Mouse (Mus musculus) MEL-GATA-1-ER (cell line): ENCODE results near the gene Scyl1.

Experiments used
- DNase-seq: peaks from one replicate; pipeline ENCODE4 v3.0.0-alpha.2; 2012; ENCODE audit warnings: low read depth; ENCODE audit errors: extremely low read depth

Scyl1 gene

GRCm38 (mm10) chr19:5721233-5721632, 50.0 kb downstream of the Scyl1 start:
- DNase-seq = no peak

DNA sequence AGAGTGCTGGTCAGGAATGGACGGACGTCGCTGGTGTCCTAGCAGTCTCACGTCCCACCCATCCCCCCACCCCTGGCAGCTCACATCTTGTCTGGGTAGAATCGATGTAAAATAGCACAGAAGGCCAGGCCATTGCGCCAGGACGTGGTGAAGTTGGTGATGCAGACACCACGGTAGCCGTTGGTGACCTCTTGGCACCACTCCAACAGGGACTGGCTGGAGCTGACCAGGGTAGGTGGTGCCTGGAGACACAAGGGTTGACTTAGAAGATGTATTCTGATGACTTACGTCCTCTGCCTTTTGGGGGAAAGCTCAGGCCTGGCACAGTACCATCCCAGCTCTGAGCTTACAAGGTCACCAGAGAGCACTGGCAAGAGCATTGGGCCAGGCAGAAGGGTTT, 54.3 kb downstream of the Scyl1 start:
- no peak for DNase-seq

DNA sequence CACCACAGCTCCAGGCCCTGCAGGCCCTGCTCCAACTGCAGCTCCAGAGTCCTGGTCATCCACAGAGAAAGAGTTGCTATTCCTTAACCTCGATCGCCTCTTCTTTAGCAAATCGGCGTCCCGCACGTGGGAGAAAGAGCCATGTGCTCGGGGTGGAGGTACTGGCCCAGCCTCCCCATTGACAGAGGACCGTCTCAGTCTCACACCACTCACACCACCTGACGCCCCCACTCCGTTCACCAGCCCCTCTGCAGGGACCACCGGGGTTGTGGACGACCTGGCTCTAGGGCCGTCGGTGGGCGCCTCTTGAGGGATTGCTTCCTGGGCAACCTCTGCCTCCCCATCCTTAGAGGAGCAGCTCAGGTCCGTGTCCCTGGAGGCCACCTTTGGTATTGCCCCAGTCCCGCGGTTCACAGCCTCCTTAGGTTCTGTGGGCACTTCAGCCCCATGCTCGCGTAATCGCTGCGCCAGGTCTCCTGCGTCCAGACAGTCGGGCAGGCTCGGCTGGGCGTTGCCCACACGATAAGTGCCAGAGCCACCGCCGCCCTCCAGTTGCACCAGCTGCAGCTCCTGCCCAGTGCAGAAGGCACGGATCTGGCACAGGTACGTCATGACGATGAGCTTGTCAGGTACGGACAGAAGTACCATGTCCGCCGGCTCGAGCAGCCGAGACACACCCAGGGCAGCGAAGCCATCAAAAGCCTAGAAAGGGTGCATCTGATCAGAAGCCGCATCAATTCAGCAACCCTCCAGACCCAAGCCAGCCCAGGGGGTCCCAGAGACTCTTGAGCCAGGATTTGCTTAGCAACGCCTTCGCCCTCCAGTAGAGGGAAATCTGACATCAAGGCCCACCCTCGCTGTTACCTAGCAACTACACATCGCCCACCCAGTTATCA, 55.2 kb downstream of the Scyl1 start:
- no peak for DNase-seq

GRCm38 (mm10) chr19:5713730-5714129, 57.5 kb downstream of the Scyl1 start:
- no peak for DNase-seq

GRCm38 (mm10) chr19:5713255-5713654, 58.0 kb downstream of the Scyl1 start:
- DNase-seq = no peak

DNA sequence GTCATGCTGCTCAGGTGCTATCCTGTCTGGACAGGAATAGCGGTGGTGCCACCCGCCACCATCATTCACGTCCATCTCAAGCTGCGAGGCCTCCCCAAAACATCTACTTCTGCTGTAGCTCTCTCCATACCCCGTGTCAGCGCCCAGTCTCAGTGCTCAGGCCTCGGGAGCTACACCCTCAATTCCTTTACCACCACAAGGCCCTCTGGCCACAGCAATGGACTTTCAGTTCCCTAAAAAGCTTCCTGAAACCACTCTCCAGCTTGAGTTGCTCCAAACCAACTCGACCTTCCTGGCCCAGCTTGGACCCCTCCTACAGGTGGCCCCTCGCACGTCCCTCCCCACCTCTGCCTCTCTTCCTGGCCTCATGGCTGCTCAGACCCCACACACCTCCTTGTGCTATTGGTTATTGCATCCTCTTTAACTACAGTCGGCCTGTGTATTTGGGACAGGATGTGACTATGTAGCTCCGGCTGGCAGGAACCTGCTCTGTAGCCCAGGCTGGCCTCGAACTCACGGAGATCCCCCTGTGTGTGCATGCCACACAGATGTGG, 59.2 kb downstream of the Scyl1 start:
- DNase-seq = no peak

DNA sequence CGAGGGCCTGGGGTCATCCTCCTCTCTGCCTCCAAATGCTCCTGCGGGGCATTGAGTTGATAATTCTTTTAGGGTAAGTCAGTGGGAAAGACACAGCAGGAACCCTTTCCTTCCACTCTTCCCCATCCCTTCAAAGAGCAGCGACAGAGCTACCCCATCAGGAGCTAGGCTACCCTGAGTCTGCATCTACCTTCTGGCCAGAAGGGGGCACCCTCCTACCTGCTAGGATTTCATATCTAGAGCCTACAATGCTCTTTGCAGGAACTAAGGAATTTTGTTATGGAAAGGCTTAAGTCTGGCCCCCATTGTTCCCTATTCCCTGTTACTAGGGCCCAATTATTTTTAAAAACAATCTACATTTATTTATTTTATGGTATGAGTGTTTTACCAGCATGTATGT, 60.0 kb downstream of the Scyl1 start:
- DNase-seq = no peak

GRCm38 (mm10) chr19:5710581-5710980, 60.6 kb downstream of the Scyl1 start:
- DNase-seq = no peak

- no peak for DNase-seq
Measured at GRCm38 (mm10) chr19:5710068-5710467, 61.2 kb downstream of the Scyl1 start.
